Mouse (Mus musculus) hindbrain, postnatal 0 days (tissue): ENCODE measurements at regions not wholly inside any gene's neighbourhood (a gene's known extent, or its start where the extent isn't known, plus 50 kb on each side); places are given as distances from the start of the nearest gene placed in this dataset.
A peak's percentile ranks its signal among the peaks of the same experiment; 100 is the strongest.

Experiments
- ATAC-seq: fragments of 200-750 bp; cut with Nextera tagmentation; 2 replicates; pipeline ENCODE4 v1.8.0; 2017; ENCODE audit warnings: mild to moderate bottlenecking, moderate TSS enrichment, moderate library complexity
- DNase-seq: peaks from one replicate; pipeline ENCODE4 v3.0.0-alpha.2; 2015; ENCODE audit warnings: low spot score
- H3K27ac ChIP-seq: fragments of 300-500 bp; sonication (generic); 2 replicates; pipeline ENCODE4 v1.5.1; 2014; ENCODE audit warnings: mild to moderate bottlenecking
- H3K27me3 ChIP-seq: fragments of 300-500 bp; sonication (generic); 2 replicates; pipeline ENCODE4 v1.6.1; 2014; ENCODE audit warnings: low read length, mixed read lengths; ENCODE audit not compliant: insufficient read depth
- H3K36me3 ChIP-seq: fragments of 300-500 bp; sonication (generic); 2 replicates; pipeline ENCODE4 v1.6.1; 2014; ENCODE audit warnings: low read length, mixed read lengths; ENCODE audit not compliant: insufficient read depth
- H3K4me1 ChIP-seq: fragments of 300-500 bp; sonication (generic); 2 replicates; pipeline ENCODE4 v1.6.1; 2014; ENCODE audit warnings: antibody characterized with exemption, low read length, mixed read lengths; ENCODE audit not compliant: insufficient read depth
- H3K4me2 ChIP-seq: fragments of 300-500 bp; sonication (generic); 2 replicates; pipeline ENCODE4 v1.6.1; 2014; ENCODE audit warnings: low read depth, mild to moderate bottlenecking, low read length, moderate library complexity, mixed read lengths
- H3K4me3 ChIP-seq: fragments of 300-500 bp; sonication (generic); 2 replicates; pipeline ENCODE4 v1.5.1; 2014; ENCODE audit warnings: low read length
- H3K9ac ChIP-seq: fragments of 300-500 bp; sonication (generic); replicated peaks from 2 replicates; pipeline ENCODE4 v1.6.1; 2014; ENCODE audit warnings: mild to moderate bottlenecking, low read length, moderate library complexity, mixed read lengths
- H3K9me3 ChIP-seq: fragments of 300-500 bp; sonication (generic); 2 replicates; pipeline ENCODE4 v1.6.1; 2016; ENCODE audit warnings: low read length, mixed read lengths
- CTCF ChIP-seq: IDR thresholded peaks from 2 replicates; pipeline ENCODE4 v1.5.1; 2016; ENCODE audit warnings: antibody characterized with exemption, control low read depth, low read depth
- WGBS: fragments of 180-500 bp; shearing (Covaris S2); extraction: QIAGEN DNeasy Blood & Tissue Kit; methylation state at CpG from one replicate; pipeline ENCODE4 v1.1.7; 2014; 5-methylcytosine and 5-hydroxymethylcytosine counted together

- 58% methylated on average over 12 of the region's 12 CpGs for WGBS
- no peak for TF ChIP-seq CTCF
Observed at GRCm38 (mm10) chr5:129344038-129344437, 157.0 kb upstream of the Sfswap start.

GRCm38 (mm10) chr5:129350024-129350423 lies 151.0 kb upstream of the Sfswap start:
- Histone ChIP-seq H3K27ac (no peak overlapping the region), H3K9me3 (no peaks in the 10 kb centered on the region), H3K27me3 (no peaks in the 10 kb centered on the region), H3K4me2 (no peak overlapping the region), H3K36me3 (no peaks in the 10 kb centered on the region), H3K4me1 (no peaks in the 10 kb centered on the region), H3K4me3 (no peak overlapping the region), H3K9ac (no peak overlapping the region)
- no peak for TF ChIP-seq CTCF
- DNase-seq (no peak), ATAC-seq (no peak)
- WGBS = 57% methylated on average over 12 of the region's 12 CpGs

More at GRCm38 (mm10) chr5:129344038-129344437, 157.0 kb upstream of the Sfswap start:
- no peaks in the 10 kb centered on the region for H3K27me3 ChIP-seq
- no peak for DNase-seq
- peaks cover 9% of the 10 kb centered on the region for H3K4me1 ChIP-seq
- H3K36me3 ChIP-seq = no peaks in the 10 kb centered on the region
- no peak overlapping the region for H3K4me3 ChIP-seq
- no peak for ATAC-seq
- H3K9me3 ChIP-seq = no peaks in the 10 kb centered on the region
- no peak overlapping the region for H3K9ac ChIP-seq
- no peak overlapping the region for H3K27ac ChIP-seq
- no peak overlapping the region for H3K4me2 ChIP-seq

GRCm38 (mm10) chr5:129353549-129353948 lies 147.5 kb upstream of the Sfswap start:
- Histone ChIP-seq H3K9me3 (no peaks in the 10 kb centered on the region), H3K4me3 (no peak overlapping the region), H3K4me1 (no peaks in the 10 kb centered on the region), H3K27me3 (no peaks in the 10 kb centered on the region), H3K36me3 (no peaks in the 10 kb centered on the region), H3K4me2 (no peak overlapping the region), H3K27ac (peak overlapping the region; percentile 17; the same call in 1 of the 2 replicates), H3K9ac (no peak overlapping the region)
- WGBS = 15% methylated on average over 9 of the region's 9 CpGs
- DNase-seq (peak; percentile 49), ATAC-seq (no peak)
- no peak for TF ChIP-seq CTCF

GRCm38 (mm10) chr5:129354877-129355276 lies 146.1 kb upstream of the Sfswap start:
- ATAC-seq = no peak
- Histone ChIP-seq H3K27ac (no peak overlapping the region), H3K9me3 (no peaks in the 10 kb centered on the region), H3K36me3 (no peaks in the 10 kb centered on the region), H3K27me3 (no peaks in the 10 kb centered on the region), H3K4me3 (no peak overlapping the region), H3K9ac (no peak overlapping the region), H3K4me2 (no peak overlapping the region), H3K4me1 (no peaks in the 10 kb centered on the region)
- no peak for DNase-seq
- WGBS = 83% methylated on average over 5 of the region's 5 CpGs
- peak; percentile 31; the same call in 1 of the 2 replicates for TF ChIP-seq CTCF

- WGBS = 56% methylated on average over 2 of the region's 2 CpGs
- TF ChIP-seq CTCF = no peak
- ATAC-seq = no peak
Observed at GRCm38 (mm10) chr5:129361527-129361926, 139.5 kb upstream of the Sfswap start.

GRCm38 (mm10) chr5:129363189-129363588 lies 137.8 kb upstream of the Sfswap start:
- H3K27me3 ChIP-seq = no peaks in the 10 kb centered on the region
- H3K27ac ChIP-seq = no peak overlapping the region
- H3K4me2 ChIP-seq = no peak overlapping the region
- H3K4me1 ChIP-seq = no peaks in the 10 kb centered on the region; the same call in 1 of the 2 replicates
- no peak for DNase-seq
- no peak overlapping the region for H3K4me3 ChIP-seq
- ATAC-seq = no peak
- WGBS = 56% methylated on average over 10 of the region's 10 CpGs
- H3K9ac ChIP-seq = no peak overlapping the region
- no peaks in the 10 kb centered on the region for H3K36me3 ChIP-seq
- no peaks in the 10 kb centered on the region for H3K9me3 ChIP-seq
- no peak for TF ChIP-seq CTCF

More at GRCm38 (mm10) chr5:129361527-129361926, 139.5 kb upstream of the Sfswap start:
- no peak overlapping the region for H3K4me3 ChIP-seq
- no peak for DNase-seq
- no peak overlapping the region for H3K27ac ChIP-seq
- no peaks in the 10 kb centered on the region for H3K9me3 ChIP-seq
- H3K4me2 ChIP-seq = no peak overlapping the region
- H3K9ac ChIP-seq = no peak overlapping the region
- H3K27me3 ChIP-seq = no peaks in the 10 kb centered on the region
- no peaks in the 10 kb centered on the region for H3K36me3 ChIP-seq
- H3K4me1 ChIP-seq = no peaks in the 10 kb centered on the region; the same call in 1 of the 2 replicates

GRCm38 (mm10) chr5:129365026-129365425 lies 136.0 kb upstream of the Sfswap start:
- DNase-seq (peak; percentile 50), ATAC-seq (peak; percentile 14; the same call in 1 of the 2 replicates)
- Histone ChIP-seq H3K9ac (no peak overlapping the region), H3K4me2 (no peak overlapping the region), H3K4me1 (no peaks in the 10 kb centered on the region; the same call in 1 of the 2 replicates), H3K4me3 (no peak overlapping the region), H3K27me3 (no peaks in the 10 kb centered on the region), H3K9me3 (no peaks in the 10 kb centered on the region), H3K27ac (no peak overlapping the region), H3K36me3 (no peaks in the 10 kb centered on the region)
- TF ChIP-seq CTCF = no peak
- 54% methylated on average over 8 of the region's 8 CpGs for WGBS
